Mouse (Mus musculus): ENCODE measurements around the gene Adm.

Gene Adm

GRCm38 (mm10) chr7:110655966-110656365 is 28.5 kb downstream of the Adm start:
- no peak for DNase-seq (ENCODE audit: extremely low spot score, low read depth, low spot score)

GRCm38 (mm10) chr7:110658378-110658928 is 31.0 kb downstream of the Adm start:
- no peak for DNase-seq (ENCODE audit: extremely low spot score, low read depth, low spot score)

- DNase-seq (ENCODE audit: extremely low spot score, low read depth, low spot score), result no peak
Measured at GRCm38 (mm10) chr7:110666537-110666936, 39.1 kb downstream of the Adm start.

GRCm38 (mm10) chr7:110668247-110668646 is 40.8 kb downstream of the Adm start:
- DNase-seq (ENCODE audit: extremely low spot score, low read depth, low spot score), result no peak

- DNase-seq (ENCODE audit: extremely low spot score, low read depth, low spot score), result no peak
Measured at GRCm38 (mm10) chr7:110668756-110669155, 41.3 kb downstream of the Adm start.

- no peak for DNase-seq (ENCODE audit: extremely low spot score, low read depth, low spot score)
Measured at GRCm38 (mm10) chr7:110671121-110671680, 43.7 kb downstream of the Adm start.
